8 mouse cellular contexts compared by ENCODE assay signal in genomic region chr12:108179246-108179320, GRCm38 (mm10). TPM values are rescaled to one million over a fixed set of nuclear protein-coding genes. Genes with fewer than 3 reads are reported as not detected.
DNase-seq lines count a peak whose midpoint lies in the region; ATAC-seq and TF ChIP-seq lines count a peak whose summit lies in the region.

TSS of gene Setd3 (minus strand) at chr12:108179314.

- ATAC-seq in heart, embryonic 12.5 days (ENCODE audit: insufficient number of reproducible peaks, low FRiP score) = no peak
- no peak for ATAC-seq in monocyte, adult 5-6 weeks (replicated peaks; ENCODE audit: insufficient number of reproducible peaks, low FRiP score, low TSS enrichment, poor library complexity, severe bottlenecking)

- intact Hi-C loops in left cerebral cortex, postnatal 10 days (cut with DNase I) = no loop called here

- H3K79me2 ChIP-seq in liver, adult 2 months (ENCODE audit: control insufficient read depth, insufficient read depth, low read length) = peaks cover 26% of the 10 kb centered on the region; the same call in 1 of the 2 replicates

- H3K9ac ChIP-seq in liver, adult 2 months (ENCODE audit: low read depth, low read length) = peak within 1 kb of the TSS; percentile 91
- H3K9ac ChIP-seq in heart, embryonic 12.5 days = peak within 1 kb of the TSS; percentile 98

- no peaks in the 10 kb centered on the region for H3K9me3 ChIP-seq in embryonic facial prominence, embryonic 10.5 days
- H3K9me3 ChIP-seq in heart, embryonic 12.5 days (replicated peaks) = no peaks in the 10 kb centered on the region

- TF ChIP-seq POLR2A in liver, adult 2 months (IDR thresholded peaks at IDR 0.05; ENCODE audit: extremely low read depth, insufficient read depth, low read length) = no peak

- H3K27me3 ChIP-seq in liver, adult 2 months (ENCODE audit: control insufficient read depth, insufficient read depth, low read length) = no peaks in the 10 kb centered on the region
- no peaks in the 10 kb centered on the region for H3K27me3 ChIP-seq in embryonic facial prominence, embryonic 10.5 days (replicated peaks; ENCODE audit: low read depth, poor library complexity, severe bottlenecking)
- H3K27me3 ChIP-seq in heart, embryonic 12.5 days (replicated peaks) = no peaks in the 10 kb centered on the region

- WGBS in liver, adult 2 months = 1% methylated on average over 8 of the region's 9 CpGs
- 0% methylated on average over 9 of the region's 9 CpGs for WGBS in embryonic facial prominence, embryonic 10.5 days
- 0% methylated on average over 7 of the region's 9 CpGs for WGBS in heart, embryonic 12.5 days

- DNase-seq in liver, adult 2 months (ENCODE audit: extremely low read depth, low read depth, low spot score) = no peak
- DNase-seq in liver = no peak
- DNase-seq in embryonic facial prominence, embryonic 10.5 days (ENCODE audit: low spot score) = no peak
- no peak for DNase-seq in left cerebral cortex, postnatal 10 days (ENCODE audit: extremely low spot score in 1 of 2, low spot score in 2 of 2)
- no peak for DNase-seq in yolk sac, embryonic 10.5 days (ENCODE audit: low spot score)
- no peak for DNase-seq in thymus, adult 18-20 months

- TF ChIP-seq CTCF in liver, adult 2 months (IDR thresholded peaks at IDR 0.05; ENCODE audit: low read depth, low read length) = no peak

- H3K4me1 ChIP-seq in liver, adult 2 months (ENCODE audit: control insufficient read depth, insufficient read depth, low read length) = peaks cover 24% of the 10 kb centered on the region
- peaks cover 37% of the 10 kb centered on the region for H3K4me1 ChIP-seq in embryonic facial prominence, embryonic 10.5 days
- H3K4me1 ChIP-seq in heart, embryonic 12.5 days (replicated peaks) = peaks cover 29% of the 10 kb centered on the region

- peak within 1 kb of the TSS; percentile 91 for H3K4me3 ChIP-seq in liver, adult 2 months (ENCODE audit: insufficient read depth, low read depth, low read length)
- peak within 1 kb of the TSS; percentile 88 for H3K4me3 ChIP-seq in embryonic facial prominence, embryonic 10.5 days
- peak within 1 kb of the TSS; percentile 78 for H3K4me3 ChIP-seq in heart, embryonic 12.5 days

- no peaks in the 10 kb centered on the region; the same call in 1 of the 2 replicates for H3K36me3 ChIP-seq in liver, adult 2 months (ENCODE audit: control insufficient read depth, insufficient read depth, low read length)
- peaks cover 27% of the 10 kb centered on the region for H3K36me3 ChIP-seq in embryonic facial prominence, embryonic 10.5 days (replicated peaks)
- peaks cover 14% of the 10 kb centered on the region for H3K36me3 ChIP-seq in heart, embryonic 12.5 days

- peak within 1 kb of the TSS; percentile 93 for H3K27ac ChIP-seq in liver, adult 2 months (replicated peaks; ENCODE audit: insufficient read depth, low read depth, low read length)
- peak within 1 kb of the TSS; percentile 91 for H3K27ac ChIP-seq in embryonic facial prominence, embryonic 10.5 days (replicated peaks)
- H3K27ac ChIP-seq in heart, embryonic 12.5 days (ENCODE audit: poor library complexity, severe bottlenecking) = peak within 1 kb of the TSS; percentile 83

- peak within 1 kb of the TSS; percentile 88 for H3K4me2 ChIP-seq in heart, embryonic 12.5 days

RNA-seq across cellular contexts. Expression of gene Setd3, which starts in this region (rescaled TPM):
- 60.9 and 70.4 TPM in 2 replicates for total RNA-seq in liver, adult 2 months (2014; rRNA removed)
- polyA plus RNA-seq in liver, adult 2 months (2012; rRNA removed) = 17.6 and 19.3 TPM in 2 replicates
- polyA plus RNA-seq in embryonic facial prominence, embryonic 10.5 days (2016; fragmentation: Nextera tagmentation; extraction: Ambion mirVana) = 79.6 and 81.5 TPM in 2 replicates
- polyA plus RNA-seq in heart, embryonic 12.5 days (2016; fragmentation: Nextera tagmentation; extraction: Ambion mirVana) = 83.1 and 83.3 TPM in 2 replicates
- 100 to 1,000 TPM; 121 to 127 TPM for total RNA-seq in left cerebral cortex, postnatal 10 days (2021)
- 101 to 135 TPM (median 121 TPM) in 3 replicates for total RNA-seq in monocyte, adult 5-6 weeks (2017)
